Mouse (Mus musculus): ENCODE data around the gene Creb3l1. TPM values are rescaled to one million over a fixed set of nuclear protein-coding genes. Genes with fewer than 3 reads are reported as not detected.

The Creb3l1 gene
- polyA plus RNA-seq, 1 experiment from 2014 or later: 1.2 TPM

- H3K27me3 ChIP-seq (ENCODE audit: control insufficient read depth, insufficient read depth, low read length): peaks cover 10% of the 10 kb centered on the region; the same call in 1 of the 2 replicates
- no peak for ATAC-seq (ENCODE audit: low read depth)
- 75% methylated on average over 11 of the region's 11 CpGs for WGBS
These were observed 3.7 kb upstream of the Creb3l1 start for GRCm38 (mm10) chr2:92027811-92028590.

DNA sequence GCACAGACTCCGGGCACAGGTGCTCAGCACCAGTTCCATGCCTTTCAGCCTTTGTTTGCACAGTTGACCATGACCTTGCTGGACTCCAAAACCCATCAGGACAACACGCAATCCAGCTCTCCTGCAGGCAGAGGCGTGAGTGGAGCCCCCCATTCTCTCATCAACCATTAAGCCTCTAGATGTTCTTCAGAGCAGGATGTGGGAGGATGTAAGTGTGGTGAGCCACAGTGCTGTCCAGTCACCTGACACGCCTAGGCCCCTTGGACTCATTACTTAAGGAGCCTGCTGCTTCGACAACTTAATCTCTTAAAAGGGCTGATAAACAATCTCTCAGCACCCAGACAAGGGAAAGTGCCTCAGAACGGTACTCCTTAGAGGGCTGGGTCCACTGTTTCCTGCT is 1.7 kb upstream of the Creb3l1 start:
- Histone ChIP-seq H3K36me3 (ENCODE audit: control insufficient read depth, insufficient read depth, low read length) (no peaks in the 10 kb centered on the region), H3K27me3 (ENCODE audit: control insufficient read depth, insufficient read depth, low read length) (peaks cover 10% of the 10 kb centered on the region), H3K9me3 (ENCODE audit: control insufficient read depth, low read length) (no peaks in the 10 kb centered on the region), H3K9ac (replicated peaks; ENCODE audit: low read depth, low read length) (no peak overlapping the region), H3K4me1 (ENCODE audit: control insufficient read depth, insufficient read depth, low read length) (no peaks in the 10 kb centered on the region), H3K4me2 (ENCODE audit: low read depth, low read length) (no peak overlapping the region), H3K4me3 (ENCODE audit: low read depth, low read length) (no peak overlapping the region), H3K27ac (ENCODE audit: low read depth, low read length) (no peak overlapping the region)
- no peak for ATAC-seq (ENCODE audit: low read depth)
- WGBS: 90% methylated on average over 6 of the region's 6 CpGs

More at GRCm38 (mm10) chr2:92027811-92028590, 3.7 kb upstream of the Creb3l1 start:
- Histone ChIP-seq H3K9me3 (ENCODE audit: control insufficient read depth, low read length) (no peaks in the 10 kb centered on the region), H3K27ac (ENCODE audit: low read depth, low read length) (no peak overlapping the region), H3K9ac (replicated peaks; ENCODE audit: low read depth, low read length) (no peak overlapping the region), H3K4me1 (ENCODE audit: control insufficient read depth, insufficient read depth, low read length) (no peaks in the 10 kb centered on the region), H3K4me2 (ENCODE audit: low read depth, low read length) (no peak overlapping the region), H3K36me3 (ENCODE audit: control insufficient read depth, insufficient read depth, low read length) (no peaks in the 10 kb centered on the region), H3K4me3 (ENCODE audit: low read depth, low read length) (no peak overlapping the region)

DNA sequence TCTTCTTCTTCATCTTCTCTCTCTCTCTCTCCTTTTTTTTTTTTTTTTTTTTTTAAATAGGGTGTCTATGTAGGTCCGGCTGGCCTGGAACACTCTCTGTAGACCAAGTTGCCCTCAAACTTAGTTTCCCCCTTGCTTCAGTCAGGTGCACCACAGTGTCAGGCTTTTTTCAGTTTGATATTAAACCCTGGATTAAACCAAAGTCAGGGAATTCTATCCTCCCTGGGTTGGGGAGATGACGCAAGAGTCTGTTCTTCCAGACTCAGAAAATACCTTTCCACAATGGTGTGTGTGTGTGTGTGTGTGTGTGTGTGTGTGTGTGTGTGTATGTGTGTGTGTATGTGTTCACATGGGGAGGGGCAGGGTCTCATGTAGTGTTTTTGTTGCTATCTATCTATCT is 900 bp upstream of the Creb3l1 start:
- Histone ChIP-seq H3K4me1 (ENCODE audit: control insufficient read depth, insufficient read depth, low read length) (no peaks in the 10 kb centered on the region), H3K27ac (ENCODE audit: low read depth, low read length) (no peak overlapping the region), H3K4me3 (ENCODE audit: low read depth, low read length) (no peak overlapping the region), H3K9me3 (ENCODE audit: control insufficient read depth, low read length) (no peaks in the 10 kb centered on the region), H3K36me3 (ENCODE audit: control insufficient read depth, insufficient read depth, low read length) (no peaks in the 10 kb centered on the region), H3K27me3 (ENCODE audit: control insufficient read depth, insufficient read depth, low read length) (peaks cover 10% of the 10 kb centered on the region), H3K9ac (replicated peaks; ENCODE audit: low read depth, low read length) (no peak overlapping the region), H3K4me2 (ENCODE audit: low read depth, low read length) (no peak overlapping the region)
- WGBS: 88% methylated on average over 2 of the region's 2 CpGs
- no peak for ATAC-seq (ENCODE audit: low read depth)

- Histone ChIP-seq H3K9ac (replicated peaks; ENCODE audit: low read depth, low read length) (peak overlapping the region; percentile 58), H3K27ac (ENCODE audit: low read depth, low read length) (no peak overlapping the region), H3K4me1 (ENCODE audit: control insufficient read depth, insufficient read depth, low read length) (no peaks in the 10 kb centered on the region), H3K36me3 (ENCODE audit: control insufficient read depth, insufficient read depth, low read length) (no peaks in the 10 kb centered on the region), H3K4me3 (ENCODE audit: low read depth, low read length) (peak overlapping the region; percentile 51), H3K4me2 (ENCODE audit: low read depth, low read length) (peak overlapping the region; percentile 94), H3K9me3 (ENCODE audit: control insufficient read depth, low read length) (no peaks in the 10 kb centered on the region), H3K27me3 (ENCODE audit: control insufficient read depth, insufficient read depth, low read length) (peaks cover 10% of the 10 kb centered on the region)
- WGBS: 7% methylated on average over 44 of the region's 56 CpGs
- ATAC-seq (ENCODE audit: low read depth): peak; percentile 54; the same call in 1 of the 2 replicates
These were observed 684 bp downstream of the Creb3l1 start for GRCm38 (mm10) chr2:92023362-92024273.

GRCm38 (mm10) chr2:92020676-92021265 is 3.5 kb downstream of the Creb3l1 start:
- no peaks in the 10 kb centered on the region for H3K36me3 ChIP-seq (ENCODE audit: control insufficient read depth, insufficient read depth, low read length)
- H3K27me3 ChIP-seq (ENCODE audit: control insufficient read depth, insufficient read depth, low read length): peaks cover 10% of the 10 kb centered on the region
- no peak overlapping the region for H3K4me2 ChIP-seq (ENCODE audit: low read depth, low read length)
- H3K9me3 ChIP-seq (ENCODE audit: control insufficient read depth, low read length): no peaks in the 10 kb centered on the region
- H3K4me1 ChIP-seq (ENCODE audit: control insufficient read depth, insufficient read depth, low read length): no peaks in the 10 kb centered on the region
- no peak overlapping the region for H3K27ac ChIP-seq (ENCODE audit: low read depth, low read length)
- 62% methylated on average over 4 of the region's 4 CpGs for WGBS
- H3K4me3 ChIP-seq (ENCODE audit: low read depth, low read length): no peak overlapping the region
- H3K9ac ChIP-seq (replicated peaks; ENCODE audit: low read depth, low read length): no peak overlapping the region
- no peak for ATAC-seq (ENCODE audit: low read depth)

- Histone ChIP-seq H3K4me1 (ENCODE audit: control insufficient read depth, insufficient read depth, low read length) (no peaks in the 10 kb centered on the region), H3K4me3 (ENCODE audit: low read depth, low read length) (no peak overlapping the region), H3K4me2 (ENCODE audit: low read depth, low read length) (no peak overlapping the region), H3K9ac (replicated peaks; ENCODE audit: low read depth, low read length) (no peak overlapping the region), H3K36me3 (ENCODE audit: control insufficient read depth, insufficient read depth, low read length) (no peaks in the 10 kb centered on the region), H3K9me3 (ENCODE audit: control insufficient read depth, low read length) (no peaks in the 10 kb centered on the region), H3K27ac (ENCODE audit: low read depth, low read length) (no peak overlapping the region), H3K27me3 (ENCODE audit: control insufficient read depth, insufficient read depth, low read length) (no peaks in the 10 kb centered on the region; the same call in 1 of the 2 replicates)
- no peak for ATAC-seq (ENCODE audit: low read depth)
- 69% methylated on average over 1 of the region's 1 CpGs for WGBS
These were observed 6.9 kb downstream of the Creb3l1 start for GRCm38 (mm10) chr2:92017440-92017839.

GRCm38 (mm10) chr2:92016981-92017380 is 7.3 kb downstream of the Creb3l1 start:
- no peaks in the 10 kb centered on the region for H3K27me3 ChIP-seq (ENCODE audit: control insufficient read depth, insufficient read depth, low read length)
- no peaks in the 10 kb centered on the region for H3K36me3 ChIP-seq (ENCODE audit: control insufficient read depth, insufficient read depth, low read length)
- H3K4me1 ChIP-seq (ENCODE audit: control insufficient read depth, insufficient read depth, low read length): no peaks in the 10 kb centered on the region
- no peak overlapping the region for H3K4me3 ChIP-seq (ENCODE audit: low read depth, low read length)
- H3K4me2 ChIP-seq (ENCODE audit: low read depth, low read length): no peak overlapping the region
- no peak overlapping the region for H3K27ac ChIP-seq (ENCODE audit: low read depth, low read length)
- 22% methylated on average over 3 of the region's 3 CpGs for WGBS
- no peak overlapping the region for H3K9ac ChIP-seq (replicated peaks; ENCODE audit: low read depth, low read length)
- peak; percentile 34; the same call in 1 of the 2 replicates for ATAC-seq (ENCODE audit: low read depth)
- no peaks in the 10 kb centered on the region for H3K9me3 ChIP-seq (ENCODE audit: control insufficient read depth, low read length)

GRCm38 (mm10) chr2:92014891-92015290 is 9.4 kb downstream of the Creb3l1 start:
- Histone ChIP-seq H3K27ac (ENCODE audit: low read depth, low read length) (no peak overlapping the region), H3K9me3 (ENCODE audit: control insufficient read depth, low read length) (no peaks in the 10 kb centered on the region), H3K4me3 (ENCODE audit: low read depth, low read length) (no peak overlapping the region), H3K27me3 (ENCODE audit: control insufficient read depth, insufficient read depth, low read length) (no peaks in the 10 kb centered on the region), H3K9ac (replicated peaks; ENCODE audit: low read depth, low read length) (no peak overlapping the region), H3K4me2 (ENCODE audit: low read depth, low read length) (no peak overlapping the region), H3K4me1 (ENCODE audit: control insufficient read depth, insufficient read depth, low read length) (no peaks in the 10 kb centered on the region), H3K36me3 (ENCODE audit: control insufficient read depth, insufficient read depth, low read length) (no peaks in the 10 kb centered on the region)
- ATAC-seq (ENCODE audit: low read depth): no peak
- WGBS: 84% methylated on average over 5 of the region's 5 CpGs
